Mouse (Mus musculus) erythroblast, embryonic 14.5 days (primary cell): ENCODE measurements around the gene Adamts7.

Source experiments
- GATA1 ChIP-seq: IDR thresholded peaks from 2 replicates; pipeline ENCODE4 v1.6.1; 2012; ENCODE audit warnings: low read length, inconsistent platforms, mixed read lengths
- TAL1 ChIP-seq: IDR thresholded peaks from 3 replicates; pipeline ENCODE4 v1.6.1; 2012; ENCODE audit warnings: low read length, inconsistent platforms, mixed read lengths

GRCm38 (mm10) chr9:90173330-90173729, 10.5 kb downstream of the Adamts7 start:
- TF ChIP-seq TAL1 (no peak), GATA1 (no peak)
